Mouse (Mus musculus) heart, postnatal 0 days (tissue): ENCODE data around the gene Tbc1d10c.

Source experiments
- CTCF ChIP-seq: IDR thresholded peaks from 2 replicates; pipeline ENCODE4 v1.5.1; 2016; ENCODE audit warnings: antibody characterized with exemption, control low read depth, low read depth
- EP300 ChIP-seq: IDR thresholded peaks from 2 replicates; pipeline ENCODE4 v1.6.1; 2016; ENCODE audit warnings: antibody characterized with exemption, low read depth

- no peak for TF ChIP-seq CTCF
- no peak for TF ChIP-seq EP300
Measured at GRCm38 (mm10) chr19:4181892-4182291, 9.2 kb downstream of the Tbc1d10c start.
